Comparison of ENCODE assay signal across 23 mouse cellular contexts in genomic region chr2:20818226-20818625, GRCm38 (mm10).
A peak's percentile ranks its signal among the peaks of the same experiment; 100 is the strongest.
DNase-seq lines count a peak whose midpoint lies in the region; ATAC-seq and TF ChIP-seq lines count a peak whose summit lies in the region.
"Had no signal": no experiment of that assay in that cellular context is flagged by ENCODE, and none has a peak within 500 bp of the region (broad histone marks: within the 10 kb centered on the region; RNA-seq: fewer than 3 reads in every experiment).

No protein-coding gene starts in this region.

- no peak for TF ChIP-seq CTCF in kidney, postnatal 0 days (IDR thresholded peaks at IDR 0.05; ENCODE audit: low read depth)

- H3K4me3 ChIP-seq in kidney, embryonic 15.5 days (replicated peaks), result no peak overlapping the region
- no peak overlapping the region for H3K4me3 ChIP-seq in kidney, postnatal 0 days (replicated peaks; ENCODE audit: low read depth, low read length)
- H3K4me3 ChIP-seq in limb, embryonic 10.5 days, result no peak overlapping the region
- H3K4me3 ChIP-seq: embryonic facial prominence, embryonic 10.5 days; embryonic facial prominence, embryonic 12.5 days; forebrain, embryonic 13.5 days; forebrain, embryonic 15.5 days had no signal

- WGBS in kidney, embryonic 15.5 days, result 57% methylated on average over 7 of the region's 7 CpGs
- 56% methylated on average over 7 of the region's 7 CpGs for whole genome bisulfite sequencing in kidney, postnatal 0 days
- WGBS in limb, embryonic 10.5 days, result 90% methylated on average over 7 of the region's 7 CpGs

- no peak for DNase-seq in kidney, postnatal 36 days
- DNase-seq in kidney, postnatal 0 days (ENCODE audit: low spot score), result peak; percentile 54
- DNase-seq in kidney, adult 9 months, result no peak
- DNase-seq in limb, embryonic 10.5 days (ENCODE audit: low spot score), result peak; percentile 1
- no peak for DNase-seq in B cell, adult 2 months
- DNase-seq: adrenal gland, adult 8-10 months; adrenal gland, postnatal 14 days; adrenal gland, postnatal 36 days; cerebellum, adult 11-12 months; cerebellum, adult 2 months; cerebellum, adult 9-10 months; cerebellum, postnatal 10 days; cerebellum, postnatal 25 days had no signal

- H3K4me1 ChIP-seq in kidney, embryonic 15.5 days, result no peaks in the 10 kb centered on the region
- H3K4me1 ChIP-seq in kidney, postnatal 0 days (replicated peaks; ENCODE audit: insufficient read depth, low read length), result no peaks in the 10 kb centered on the region
- no peaks in the 10 kb centered on the region for H3K4me1 ChIP-seq in limb, embryonic 10.5 days
- H3K4me1 ChIP-seq: embryonic facial prominence, embryonic 10.5 days; embryonic facial prominence, embryonic 12.5 days; forebrain, embryonic 15.5 days had no signal

- no peak overlapping the region for H3K9ac ChIP-seq in kidney, embryonic 15.5 days
- H3K9ac ChIP-seq in kidney, postnatal 0 days (ENCODE audit: low read depth, low read length), result no peak overlapping the region
- H3K9ac ChIP-seq: embryonic facial prominence, embryonic 12.5 days; forebrain, embryonic 13.5 days; forebrain, embryonic 15.5 days had no signal

- H3K36me3 ChIP-seq in kidney, embryonic 15.5 days, result no peaks in the 10 kb centered on the region
- H3K36me3 ChIP-seq in kidney, postnatal 0 days (ENCODE audit: insufficient read depth, low read length), result no peaks in the 10 kb centered on the region
- no peaks in the 10 kb centered on the region for H3K36me3 ChIP-seq in limb, embryonic 10.5 days
- H3K36me3 ChIP-seq: embryonic facial prominence, embryonic 10.5 days; embryonic facial prominence, embryonic 12.5 days; forebrain, embryonic 15.5 days; G1E had no signal

- H3K27ac ChIP-seq in kidney, embryonic 15.5 days, result no peak overlapping the region
- H3K27ac ChIP-seq in kidney, postnatal 0 days, result no peak overlapping the region
- no peak overlapping the region for H3K27ac ChIP-seq in limb, embryonic 10.5 days
- H3K27ac ChIP-seq: embryonic facial prominence, embryonic 10.5 days; embryonic facial prominence, embryonic 12.5 days; forebrain, embryonic 13.5 days; forebrain, embryonic 15.5 days had no signal

- ATAC-seq in kidney, embryonic 15.5 days (replicated peaks; ENCODE audit: low FRiP score), result peak; percentile 76; the same call in 1 of the 2 replicates
- 0 out of 2 replicates have a peak, but pooled peaks have one; percentile 36 for ATAC-seq in kidney, postnatal 0 days (replicated peaks; ENCODE audit: low FRiP score, low read depth)
- ATAC-seq: activated CD4-positive, CD25-positive, alpha-beta regulatory T cell, adult 4 months; CD4-positive, CD25-positive, alpha-beta regulatory T cell, adult 4 months; forebrain, embryonic 13.5 days; forebrain, embryonic 15.5 days; Patski had no signal

- H3K9me3 ChIP-seq in kidney, embryonic 15.5 days (replicated peaks), result peaks cover 3% of the 10 kb centered on the region; the same call in 1 of the 2 replicates
- H3K9me3 ChIP-seq in kidney, postnatal 0 days (replicated peaks; ENCODE audit: low read length), result no peaks in the 10 kb centered on the region
- H3K9me3 ChIP-seq in limb, embryonic 10.5 days (replicated peaks), result no peaks in the 10 kb centered on the region
- H3K9me3 ChIP-seq: embryonic facial prominence, embryonic 10.5 days; embryonic facial prominence, embryonic 12.5 days; forebrain, embryonic 13.5 days; forebrain, embryonic 15.5 days; G1E had no signal

- no peaks in the 10 kb centered on the region for H3K27me3 ChIP-seq in kidney, embryonic 15.5 days
- H3K27me3 ChIP-seq in kidney, postnatal 0 days (ENCODE audit: insufficient read depth, low read length), result no peaks in the 10 kb centered on the region
- H3K27me3 ChIP-seq in limb, embryonic 10.5 days (ENCODE audit: low read depth, poor library complexity, severe bottlenecking), result no peaks in the 10 kb centered on the region
- H3K27me3 ChIP-seq: CH12.LX; embryonic facial prominence, embryonic 12.5 days; forebrain, embryonic 13.5 days; forebrain, embryonic 15.5 days; Patski had no signal

- H3K4me2 ChIP-seq in kidney, embryonic 15.5 days, result no peak overlapping the region
- H3K4me2 ChIP-seq in kidney, postnatal 0 days (ENCODE audit: low read length), result no peak overlapping the region
- H3K4me2 ChIP-seq: embryonic facial prominence, embryonic 12.5 days; forebrain, embryonic 13.5 days; forebrain, embryonic 15.5 days had no signal

Comparison
In these comparisons a context has a peak if more than half of its experiments do, and no peak if none do; other contexts are left out.
1. DNase-seq: peak in kidney, postnatal 0 days (single experiment) and limb, embryonic 10.5 days (single experiment); none in kidney, postnatal 36 days (0 of 2), kidney, adult 9 months (single experiment) and B cell, adult 2 months (0 of 2).